Mouse (Mus musculus): ENCODE results near the gene Psmb9. TPM values are rescaled to one million over a fixed set of nuclear protein-coding genes. Genes with fewer than 3 reads are reported as not detected.
"Not testable (repeated sequence)": the region's sequence is repeated elsewhere in the genome, so short reads cannot be mapped to it uniquely, and the experiment has no call there.

Psmb9 gene
- polyA plus RNA-seq, 1 experiment from 2014 or later: 4.4 TPM

- not testable (repeated sequence) for ATAC-seq (ENCODE audit: insufficient number of reproducible peaks, insufficient read depth, low FRiP score, low read depth); H3K27ac ChIP-seq (ENCODE audit: low read length); H3K9ac ChIP-seq (replicated peaks; ENCODE audit: low read depth, low read length); H3K4me1 ChIP-seq (ENCODE audit: control insufficient read depth, insufficient read depth, low read length); H3K9me3 ChIP-seq (ENCODE audit: control insufficient read depth, low read depth, low read length); H3K27me3 ChIP-seq (ENCODE audit: control insufficient read depth, insufficient read depth, low read length); H3K4me2 ChIP-seq (replicated peaks; ENCODE audit: low read depth, low read length); H3K36me3 ChIP-seq (ENCODE audit: control insufficient read depth, insufficient read depth, low read length); H3K4me3 ChIP-seq (ENCODE audit: low read depth, low read length)
- 97% methylated on average over 3 of the region's 7 CpGs for WGBS
These were observed 32.2 kb upstream of the Psmb9 start for GRCm38 (mm10) chr17:34219801-34220200.

GRCm38 (mm10) chr17:34219096-34219495, 31.5 kb upstream of the Psmb9 start:
- not testable (repeated sequence) for H3K4me3 ChIP-seq (ENCODE audit: low read depth, low read length); H3K9ac ChIP-seq (replicated peaks; ENCODE audit: low read depth, low read length); ATAC-seq (ENCODE audit: insufficient number of reproducible peaks, insufficient read depth, low FRiP score, low read depth); H3K27ac ChIP-seq (ENCODE audit: low read length); H3K4me2 ChIP-seq (replicated peaks; ENCODE audit: low read depth, low read length); H3K9me3 ChIP-seq (ENCODE audit: control insufficient read depth, low read depth, low read length); H3K36me3 ChIP-seq (ENCODE audit: control insufficient read depth, insufficient read depth, low read length); H3K4me1 ChIP-seq (ENCODE audit: control insufficient read depth, insufficient read depth, low read length); H3K27me3 ChIP-seq (ENCODE audit: control insufficient read depth, insufficient read depth, low read length)
- WGBS: 92% methylated on average over 8 of the region's 11 CpGs

- 0 out of 2 replicates have a peak, but pooled peaks cover 3% of the 10 kb centered on the region for H3K9me3 ChIP-seq (ENCODE audit: control insufficient read depth, low read depth, low read length)
- no peaks in the 10 kb centered on the region for H3K4me1 ChIP-seq (ENCODE audit: control insufficient read depth, insufficient read depth, low read length)
- peaks cover 6% of the 10 kb centered on the region; the same call in 1 of the 2 replicates for H3K27me3 ChIP-seq (ENCODE audit: control insufficient read depth, insufficient read depth, low read length)
- WGBS: 86% methylated on average over 11 of the region's 11 CpGs
- no peaks in the 10 kb centered on the region for H3K36me3 ChIP-seq (ENCODE audit: control insufficient read depth, insufficient read depth, low read length)
- H3K9ac ChIP-seq (replicated peaks; ENCODE audit: low read depth, low read length): no peak overlapping the region
- H3K27ac ChIP-seq (ENCODE audit: low read length): no peak overlapping the region
- no peak overlapping the region for H3K4me2 ChIP-seq (replicated peaks; ENCODE audit: low read depth, low read length)
- no peak for ATAC-seq (ENCODE audit: insufficient number of reproducible peaks, insufficient read depth, low FRiP score, low read depth)
- no peak overlapping the region for H3K4me3 ChIP-seq (ENCODE audit: low read depth, low read length)
These were observed 31.1 kb upstream of the Psmb9 start for GRCm38 (mm10) chr17:34218675-34219074.

GRCm38 (mm10) chr17:34217986-34218385, 30.4 kb upstream of the Psmb9 start:
- no peaks in the 10 kb centered on the region for H3K36me3 ChIP-seq (ENCODE audit: control insufficient read depth, insufficient read depth, low read length)
- no peaks in the 10 kb centered on the region for H3K4me1 ChIP-seq (ENCODE audit: control insufficient read depth, insufficient read depth, low read length)
- H3K9ac ChIP-seq (replicated peaks; ENCODE audit: low read depth, low read length): no peak overlapping the region
- no peak overlapping the region for H3K4me2 ChIP-seq (replicated peaks; ENCODE audit: low read depth, low read length)
- 83% methylated on average over 5 of the region's 5 CpGs for WGBS
- ATAC-seq (ENCODE audit: insufficient number of reproducible peaks, insufficient read depth, low FRiP score, low read depth): no peak
- 0 out of 2 replicates have a peak, but pooled peaks cover 3% of the 10 kb centered on the region for H3K9me3 ChIP-seq (ENCODE audit: control insufficient read depth, low read depth, low read length)
- H3K27ac ChIP-seq (ENCODE audit: low read length): no peak overlapping the region
- peaks cover 12% of the 10 kb centered on the region; the same call in 1 of the 2 replicates for H3K27me3 ChIP-seq (ENCODE audit: control insufficient read depth, insufficient read depth, low read length)
- H3K4me3 ChIP-seq (ENCODE audit: low read depth, low read length): no peak overlapping the region

GRCm38 (mm10) chr17:34217216-34217928, 29.8 kb upstream of the Psmb9 start:
- WGBS: 85% methylated on average over 8 of the region's 8 CpGs
- Histone ChIP-seq H3K9me3 (ENCODE audit: control insufficient read depth, low read depth, low read length) (0 out of 2 replicates have a peak, but pooled peaks cover 3% of the 10 kb centered on the region), H3K27me3 (ENCODE audit: control insufficient read depth, insufficient read depth, low read length) (peaks cover 12% of the 10 kb centered on the region; the same call in 1 of the 2 replicates), H3K4me2 (replicated peaks; ENCODE audit: low read depth, low read length) (no peak overlapping the region), H3K4me3 (ENCODE audit: low read depth, low read length) (no peak overlapping the region), H3K27ac (ENCODE audit: low read length) (no peak overlapping the region), H3K9ac (replicated peaks; ENCODE audit: low read depth, low read length) (no peak overlapping the region), H3K4me1 (ENCODE audit: control insufficient read depth, insufficient read depth, low read length) (no peaks in the 10 kb centered on the region), H3K36me3 (ENCODE audit: control insufficient read depth, insufficient read depth, low read length) (no peaks in the 10 kb centered on the region)
- no peak for ATAC-seq (ENCODE audit: insufficient number of reproducible peaks, insufficient read depth, low FRiP score, low read depth)

GRCm38 (mm10) chr17:34215176-34215575, 27.6 kb upstream of the Psmb9 start:
- ATAC-seq (ENCODE audit: insufficient number of reproducible peaks, insufficient read depth, low FRiP score, low read depth): no peak
- Histone ChIP-seq H3K9me3 (ENCODE audit: control insufficient read depth, low read depth, low read length) (0 out of 2 replicates have a peak, but pooled peaks cover 3% of the 10 kb centered on the region), H3K27me3 (ENCODE audit: control insufficient read depth, insufficient read depth, low read length) (peaks cover 19% of the 10 kb centered on the region), H3K4me2 (replicated peaks; ENCODE audit: low read depth, low read length) (no peak overlapping the region), H3K27ac (ENCODE audit: low read length) (no peak overlapping the region), H3K9ac (replicated peaks; ENCODE audit: low read depth, low read length) (no peak overlapping the region), H3K36me3 (ENCODE audit: control insufficient read depth, insufficient read depth, low read length) (no peaks in the 10 kb centered on the region), H3K4me1 (ENCODE audit: control insufficient read depth, insufficient read depth, low read length) (no peaks in the 10 kb centered on the region), H3K4me3 (ENCODE audit: low read depth, low read length) (no peak overlapping the region)
- 83% methylated on average over 12 of the region's 12 CpGs for WGBS

GRCm38 (mm10) chr17:34213936-34214335, 26.4 kb upstream of the Psmb9 start:
- 44% methylated on average over 21 of the region's 21 CpGs for WGBS
- no peak overlapping the region for H3K27ac ChIP-seq (ENCODE audit: low read length)
- no peak overlapping the region for H3K9ac ChIP-seq (replicated peaks; ENCODE audit: low read depth, low read length)
- ATAC-seq (ENCODE audit: insufficient number of reproducible peaks, insufficient read depth, low FRiP score, low read depth): no peak
- 0 out of 2 replicates have a peak, but pooled peaks cover 3% of the 10 kb centered on the region for H3K9me3 ChIP-seq (ENCODE audit: control insufficient read depth, low read depth, low read length)
- no peak overlapping the region for H3K4me3 ChIP-seq (ENCODE audit: low read depth, low read length)
- peaks cover 19% of the 10 kb centered on the region for H3K27me3 ChIP-seq (ENCODE audit: control insufficient read depth, insufficient read depth, low read length)
- no peaks in the 10 kb centered on the region for H3K4me1 ChIP-seq (ENCODE audit: control insufficient read depth, insufficient read depth, low read length)
- no peaks in the 10 kb centered on the region for H3K36me3 ChIP-seq (ENCODE audit: control insufficient read depth, insufficient read depth, low read length)
- H3K4me2 ChIP-seq (replicated peaks; ENCODE audit: low read depth, low read length): no peak overlapping the region

- Histone ChIP-seq H3K9me3 (ENCODE audit: control insufficient read depth, low read depth, low read length) (no peaks in the 10 kb centered on the region), H3K4me3 (ENCODE audit: low read depth, low read length) (no peak overlapping the region), H3K27ac (ENCODE audit: low read length) (no peak overlapping the region), H3K27me3 (ENCODE audit: control insufficient read depth, insufficient read depth, low read length) (peaks cover 19% of the 10 kb centered on the region), H3K4me2 (replicated peaks; ENCODE audit: low read depth, low read length) (no peak overlapping the region), H3K4me1 (ENCODE audit: control insufficient read depth, insufficient read depth, low read length) (no peaks in the 10 kb centered on the region), H3K9ac (replicated peaks; ENCODE audit: low read depth, low read length) (no peak overlapping the region), H3K36me3 (ENCODE audit: control insufficient read depth, insufficient read depth, low read length) (no peaks in the 10 kb centered on the region)
- ATAC-seq (ENCODE audit: insufficient number of reproducible peaks, insufficient read depth, low FRiP score, low read depth): 0 out of 2 replicates have a peak, but pooled peaks have one; percentile 6
- WGBS: 18% methylated on average over 23 of the region's 23 CpGs
These were observed 24.3 kb upstream of the Psmb9 start for GRCm38 (mm10) chr17:34211746-34212365.

All from stomach, embryonic 14.5 days (tissue).